Mouse (Mus musculus) layer of hippocampus, postnatal 14 days (tissue): ENCODE results near the gene Chit1. TPM values are rescaled to one million over a fixed set of nuclear protein-coding genes. Genes with fewer than 3 reads are reported as not detected.

Source experiments
- DNase-seq, 2 experiments: peaks; one replicate each; pipeline ENCODE4 v3.0.0; 2021 to 2022; ENCODE audit warnings: low spot score in 2 of 2, mixed read lengths in 1 of 2
- total RNA-seq, 2 experiments: library from RNA; stranded (reverse); gene quantifications; 2 replicates each; pipeline ENCODE4 v1.2.3; 2021

The Chit1 gene
- total RNA-seq, 2 experiments from 2014 or later = 0.39 TPM; not detected in 1

DNA sequence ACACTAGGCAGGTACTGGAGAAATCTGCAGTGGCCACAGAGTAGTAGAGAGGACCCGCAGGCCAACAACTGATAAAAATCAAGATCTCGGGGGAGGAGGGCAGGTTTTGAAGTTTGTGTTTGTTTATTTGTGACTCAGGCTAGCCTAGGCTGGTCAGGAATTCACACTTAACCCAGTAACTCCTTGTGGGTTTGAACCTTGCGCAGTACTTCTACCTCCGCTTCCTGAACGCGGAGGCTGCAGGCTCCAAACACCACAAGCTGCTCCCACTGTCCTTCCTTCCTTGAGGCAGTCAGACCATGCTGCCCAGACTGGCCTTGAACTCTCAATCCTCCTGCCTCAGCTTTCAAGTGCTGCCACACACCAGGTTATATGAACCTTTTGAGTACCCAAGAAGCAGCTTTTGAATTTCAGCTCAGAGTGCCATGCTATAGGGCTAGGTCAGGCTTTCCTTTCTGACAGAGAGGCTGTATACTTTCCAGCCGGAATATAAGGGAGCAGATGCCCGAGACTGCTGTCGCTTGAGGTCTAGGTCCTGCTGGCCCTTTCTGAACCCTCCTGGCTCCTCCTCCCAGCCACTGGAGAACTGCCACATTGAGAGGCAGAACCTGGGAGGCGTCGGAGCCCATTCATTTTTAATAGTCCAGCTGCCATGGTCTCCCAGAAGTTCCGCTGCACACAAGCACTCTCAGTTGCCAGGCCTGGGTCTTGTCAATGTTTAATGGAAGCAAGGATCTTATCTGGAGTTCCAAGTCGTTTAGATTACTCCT is 12.9 kb upstream of the Chit1 start:
- DNase-seq = no peak

GRCm38 (mm10) chr1:134098726-134099515 is 12.1 kb upstream of the Chit1 start:
- peak; percentile 72 to 88 for DNase-seq

DNA sequence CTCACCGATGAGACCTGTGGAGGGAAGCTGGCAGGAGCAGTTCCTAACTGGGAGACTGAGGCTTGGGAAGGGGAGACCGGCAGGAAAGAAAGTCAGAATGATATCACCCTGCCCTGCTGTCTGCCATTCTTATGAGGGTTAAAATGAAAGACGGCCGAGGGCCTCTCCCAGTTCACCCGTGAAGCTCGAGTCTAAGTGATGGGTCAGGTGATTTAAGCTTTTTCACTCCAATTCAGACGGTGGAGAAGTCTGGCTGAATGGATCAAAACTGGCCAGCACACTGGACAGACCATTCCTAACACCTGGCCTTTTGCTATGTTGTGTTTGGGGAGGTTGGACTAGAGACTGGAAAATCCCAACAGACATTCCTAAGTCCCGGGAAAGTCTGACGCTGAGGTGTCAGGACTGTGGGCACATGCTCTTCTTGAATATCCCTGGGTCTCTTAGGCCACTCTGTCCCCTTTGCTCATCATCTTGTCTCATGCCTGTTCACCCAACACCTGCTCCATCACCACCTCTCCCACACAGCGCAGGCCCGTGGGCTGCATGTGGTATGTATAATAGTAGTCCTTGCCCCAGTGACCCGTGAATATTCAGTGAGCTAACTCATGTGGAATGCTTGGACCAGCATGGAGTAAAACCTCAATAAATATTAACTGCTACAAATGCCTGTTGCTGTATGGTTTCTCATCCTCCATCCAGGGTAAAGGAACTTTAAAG is 11.4 kb upstream of the Chit1 start:
- no peak for DNase-seq

DNA sequence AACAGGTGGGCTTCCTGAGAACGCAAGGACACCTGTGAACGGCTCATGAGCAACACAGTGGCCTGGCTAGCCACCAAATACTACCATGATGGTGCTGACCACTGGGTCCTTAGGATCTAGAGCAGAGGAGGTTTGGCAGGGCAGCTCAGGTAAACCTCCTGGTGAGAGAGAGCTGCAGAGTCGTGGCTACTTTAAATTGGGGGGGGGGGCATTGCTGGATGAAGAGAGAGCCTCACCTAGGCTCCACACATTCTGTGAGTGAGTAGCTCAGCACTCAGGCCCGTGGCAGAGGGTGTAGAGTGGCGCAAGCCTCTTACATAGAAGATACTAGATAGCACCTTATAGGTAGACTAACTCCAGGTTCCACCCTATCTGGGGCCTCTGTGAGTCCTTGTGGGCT is 10.6 kb upstream of the Chit1 start:
- DNase-seq = no peak

- DNase-seq = no peak
Measured at GRCm38 (mm10) chr1:134100928-134101327, 10.1 kb upstream of the Chit1 start.

- no peak for DNase-seq
Measured at GRCm38 (mm10) chr1:134101593-134101992, 9.4 kb upstream of the Chit1 start.

- no peak for DNase-seq
Measured at GRCm38 (mm10) chr1:134103861-134104260, 7.2 kb upstream of the Chit1 start.

- DNase-seq = no peak
Measured at GRCm38 (mm10) chr1:134105043-134105763, 5.8 kb upstream of the Chit1 start.

- DNase-seq = no peak
Measured at GRCm38 (mm10) chr1:134105764-134106430, 5.1 kb upstream of the Chit1 start.

DNA sequence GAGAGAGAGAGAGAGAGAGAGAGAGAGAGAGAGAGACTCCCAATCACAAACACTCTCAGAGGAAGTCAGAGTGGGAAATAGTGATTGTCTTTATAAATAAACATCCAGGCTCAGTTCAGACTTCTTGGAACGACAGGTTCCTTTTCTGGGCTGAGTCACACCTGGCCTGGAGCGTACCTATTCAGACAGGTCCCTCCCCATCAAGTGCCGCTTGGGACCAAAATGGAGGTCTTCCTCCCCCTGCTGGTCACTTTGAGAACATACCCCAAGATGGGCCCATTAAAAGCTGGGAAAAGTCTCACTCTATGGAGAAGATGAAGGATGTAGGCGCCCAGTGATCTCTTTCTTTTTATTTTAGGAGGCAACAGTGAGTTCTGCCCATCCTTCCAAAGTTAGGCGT is 4.3 kb upstream of the Chit1 start:
- DNase-seq = peak in 1 of 2 experiments; percentile 67

GRCm38 (mm10) chr1:134107777-134108176 is 3.3 kb upstream of the Chit1 start:
- DNase-seq = no peak

DNA sequence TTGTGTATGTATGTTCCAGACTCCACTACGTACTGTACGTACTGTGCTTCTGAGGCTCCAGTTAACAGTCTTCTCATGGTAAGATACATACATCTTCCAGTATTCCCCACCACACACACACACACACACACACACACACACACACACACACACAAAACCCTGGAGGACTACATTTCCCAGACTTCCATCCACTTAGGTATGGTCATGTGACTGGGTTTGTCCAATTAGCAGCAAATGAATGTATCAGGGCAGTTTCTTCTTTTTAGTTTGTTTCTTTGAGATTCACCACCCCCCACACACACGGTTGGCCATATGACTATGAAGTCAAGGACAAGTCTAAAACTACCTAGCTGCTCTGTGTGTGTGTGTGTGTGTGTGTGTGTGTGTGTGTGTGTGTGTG is 1.0 kb upstream of the Chit1 start:
- no peak for DNase-seq

- DNase-seq = no peak
Measured at GRCm38 (mm10) chr1:134110449-134110848, 593 bp upstream of the Chit1 start.

DNA sequence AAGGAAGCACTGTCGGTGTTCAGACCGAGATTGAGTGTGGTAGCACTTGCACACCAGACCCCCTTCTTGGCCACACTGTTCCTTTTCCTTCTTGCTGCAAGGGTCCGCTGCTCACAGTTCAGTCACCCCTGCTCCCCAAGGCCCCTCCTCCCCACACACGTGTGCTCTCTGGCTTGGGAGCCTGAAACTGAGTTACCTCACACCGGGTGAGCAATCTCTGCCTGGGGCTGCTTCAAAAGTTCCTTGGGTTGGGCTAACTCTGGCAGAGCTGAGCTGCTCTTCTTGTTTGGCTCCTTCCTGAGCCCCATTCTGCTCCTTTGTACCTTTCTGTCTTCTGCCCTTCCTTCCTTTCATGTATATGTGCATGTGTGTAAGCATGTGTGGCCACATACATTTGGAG is 2.5 kb downstream of the Chit1 start:
- no peak for DNase-seq

GRCm38 (mm10) chr1:134114018-134114417 is 3.0 kb downstream of the Chit1 start:
- no peak for DNase-seq

GRCm38 (mm10) chr1:134114730-134115129 is 3.7 kb downstream of the Chit1 start:
- no peak for DNase-seq

GRCm38 (mm10) chr1:134115424-134115823 is 4.4 kb downstream of the Chit1 start:
- peak in 1 of 2 experiments; percentile 41 for DNase-seq

DNA sequence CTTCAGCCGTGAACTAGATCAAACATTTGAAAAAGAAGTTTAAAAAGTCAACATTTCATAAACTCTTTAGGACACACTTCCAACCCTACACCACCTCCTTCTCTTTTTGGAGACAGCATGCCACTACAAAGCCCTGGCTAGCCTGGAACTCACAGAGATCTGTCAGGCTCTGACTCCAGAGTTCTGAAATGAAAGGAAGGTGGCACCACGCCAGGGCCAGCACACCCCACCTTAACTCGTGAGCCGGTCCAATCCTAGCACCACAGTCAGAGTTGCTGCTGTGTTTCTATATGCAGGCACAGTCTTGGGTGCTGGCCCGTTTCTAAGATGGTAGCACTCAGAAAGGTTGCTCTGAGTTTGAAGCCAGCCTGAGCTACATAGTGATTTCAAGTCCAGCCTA is 6.1 kb downstream of the Chit1 start:
- no peak for DNase-seq

DNA sequence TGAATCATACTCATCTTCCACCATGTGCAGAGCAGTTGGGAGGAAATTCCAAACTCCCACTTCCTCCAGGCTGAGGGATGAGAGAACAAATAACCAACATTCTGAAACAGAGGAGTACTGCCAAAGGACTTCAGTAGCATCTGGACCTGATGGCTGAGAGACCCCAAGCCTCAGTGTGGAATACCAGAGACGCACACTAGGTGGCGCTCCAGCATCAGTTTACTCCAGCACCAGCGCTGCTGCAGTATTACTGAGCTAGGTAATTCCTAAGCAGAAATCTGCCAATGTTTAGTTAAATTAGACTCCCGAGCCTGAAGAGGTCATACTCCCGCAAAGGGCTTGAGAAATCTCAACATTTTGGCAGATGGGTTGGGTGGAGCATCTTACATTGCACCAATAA is 9.1 kb downstream of the Chit1 start:
- DNase-seq = peak; percentile 95 to 97

GRCm38 (mm10) chr1:134122195-134122594 is 11.2 kb downstream of the Chit1 start:
- no peak for DNase-seq

DNA sequence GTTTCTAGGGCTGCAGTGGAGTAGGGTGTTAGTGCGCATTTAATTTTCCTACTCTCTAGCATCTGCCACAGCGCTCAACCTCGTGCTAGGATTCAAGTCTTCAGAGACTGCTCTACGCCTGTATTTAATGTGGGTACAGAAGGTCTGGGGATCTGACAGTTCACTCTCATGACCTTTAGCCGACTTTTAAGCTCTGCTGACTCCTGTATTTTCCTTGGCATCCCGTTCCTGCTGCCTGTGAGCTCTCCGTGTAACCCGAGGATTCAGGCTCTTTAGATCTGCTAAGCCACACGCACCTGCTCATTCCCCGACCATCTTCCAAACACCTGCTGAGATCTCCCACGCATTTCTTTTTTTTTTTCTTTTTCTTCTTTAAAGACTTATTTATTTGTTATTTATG is 22.3 kb downstream of the Chit1 start:
- no peak for DNase-seq
